Mouse (Mus musculus) central nervous system, embryonic 18 days (tissue): Measurements from ENCODE around the gene Yy1. TPM values are rescaled to one million over a fixed set of nuclear protein-coding genes. Genes with fewer than 3 reads are reported as not detected.

Experiments used
- polyA plus RNA-seq: library from polyadenylated mRNA; depleted of rRNA; stranded (reverse); fragments of >200 nt; gene quantifications from 2 replicates; pipeline ENCODE4 v1.2.3, GENCODE M21; 2012; rRNA removed

Gene Yy1
- 24.7 and 26.4 TPM in 2 replicates for polyA plus RNA-seq

DNA sequence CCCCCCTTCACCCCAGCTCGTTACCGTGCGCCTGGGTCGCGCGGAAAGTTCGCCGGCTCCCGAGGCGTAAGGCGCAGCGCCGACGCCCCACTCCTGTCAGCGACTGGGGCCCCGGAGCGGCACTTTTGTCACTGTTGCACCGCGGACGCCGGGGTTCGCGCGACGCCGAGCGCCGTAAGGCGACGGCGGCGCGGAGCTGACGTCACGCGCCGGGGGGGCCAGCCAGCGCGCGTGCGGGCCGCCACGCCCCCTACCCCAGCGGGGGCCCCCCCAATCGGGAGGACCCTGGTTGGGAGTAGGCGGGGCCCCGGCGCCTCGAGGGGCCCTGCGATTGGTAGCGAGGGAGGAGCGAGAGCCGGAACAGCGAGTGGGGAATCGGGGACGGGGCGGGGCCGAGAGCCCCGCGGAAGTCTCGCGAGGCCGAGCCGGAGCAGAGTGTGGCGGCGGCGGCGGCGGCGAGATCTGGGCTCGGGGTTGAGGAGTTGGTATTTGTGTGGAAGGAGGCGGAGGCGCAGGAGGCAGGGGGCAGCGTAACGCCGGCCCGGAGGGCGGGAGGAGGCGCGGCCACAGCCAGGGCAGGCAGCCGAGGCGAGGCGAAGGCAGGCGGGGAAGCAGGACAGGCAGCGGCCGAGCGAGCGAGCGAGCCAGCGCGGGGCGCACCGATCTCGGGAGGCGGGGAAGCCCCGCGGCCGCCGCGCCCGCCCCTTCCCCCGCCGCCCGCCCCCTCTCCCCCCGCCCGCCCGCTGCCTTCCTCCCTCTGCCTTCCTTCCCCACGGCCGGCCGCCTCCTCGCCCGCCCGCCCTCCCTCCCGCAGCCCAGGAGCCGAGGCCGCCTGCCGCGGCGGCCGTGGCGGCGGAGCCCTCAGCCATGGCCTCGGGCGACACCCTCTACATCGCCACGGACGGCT, at the start of gene Yy1:
Yy1 (plus strand) TSS at position 428 of the 907 bp plus-strand sequence.

DNA sequence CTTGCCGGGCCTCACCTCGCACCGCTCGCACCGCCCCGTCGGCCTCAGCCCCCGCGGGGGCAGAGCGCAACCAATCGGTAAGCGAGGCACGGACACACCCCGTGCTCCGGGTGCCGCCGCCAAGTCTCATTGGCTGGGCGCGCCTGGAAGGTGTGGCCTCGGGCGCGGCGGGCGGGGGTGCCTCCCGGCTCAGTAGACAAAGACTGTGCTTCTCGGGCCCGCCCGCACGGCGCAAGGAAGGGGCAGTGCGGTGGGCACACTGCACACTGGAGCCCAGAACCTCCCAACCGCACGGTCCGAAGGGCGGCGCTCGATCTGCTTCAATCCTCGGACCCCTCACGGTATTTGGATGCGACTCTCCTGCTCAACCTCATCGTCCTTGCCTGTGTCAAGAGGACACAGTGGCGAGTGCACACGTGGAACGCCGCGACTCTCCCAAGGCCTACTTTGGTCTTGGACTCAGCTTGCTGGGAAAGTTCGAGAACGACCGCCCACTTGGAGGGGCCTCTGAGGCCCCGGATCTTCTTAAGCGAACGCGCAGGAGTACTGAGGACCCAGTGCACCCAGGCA, 43.2 kb downstream of the Yy1 start, which contains the start of the genes Slc25a29 and Slc25a47:
Slc25a29 (minus strand) TSS at position 44 of the 570 bp plus-strand sequence.
Slc25a47 (plus strand) TSS at position 207 of the 570 bp plus-strand sequence.

Other genes starting within 250 kb of the Yy1 start
- 382 and 401 TPM in 2 replicates for gene Evl, start 238.3 kb upstream of the Yy1 start, polyA plus RNA-seq
- gene Degs2, start 90.7 kb upstream of the Yy1 start, polyA plus RNA-seq: 0.21 and 0.35 TPM in 2 replicates
- 17.4 and 18.1 TPM in 2 replicates for gene Slc25a29, start 42.9 kb downstream of the Yy1 start, polyA plus RNA-seq
- gene Slc25a47, start 43.1 kb downstream of the Yy1 start, polyA plus RNA-seq: 11.3 and 13.3 TPM in 2 replicates
- gene Wdr25, start 100.7 kb downstream of the Yy1 start, polyA plus RNA-seq: 9.7 and 10.3 TPM in 2 replicates
- gene Wars, start 101.2 kb downstream of the Yy1 start, polyA plus RNA-seq: 101 and 109 TPM in 2 replicates